Mouse (Mus musculus): ENCODE data around the gene 1810062G17Rik.

1810062G17Rik gene

GRCm38 (mm10) chr3:36505306-36505705 is 29.6 kb downstream of the 1810062G17Rik start:
- DNase-seq (ENCODE audit: low spot score) = no peak

DNA sequence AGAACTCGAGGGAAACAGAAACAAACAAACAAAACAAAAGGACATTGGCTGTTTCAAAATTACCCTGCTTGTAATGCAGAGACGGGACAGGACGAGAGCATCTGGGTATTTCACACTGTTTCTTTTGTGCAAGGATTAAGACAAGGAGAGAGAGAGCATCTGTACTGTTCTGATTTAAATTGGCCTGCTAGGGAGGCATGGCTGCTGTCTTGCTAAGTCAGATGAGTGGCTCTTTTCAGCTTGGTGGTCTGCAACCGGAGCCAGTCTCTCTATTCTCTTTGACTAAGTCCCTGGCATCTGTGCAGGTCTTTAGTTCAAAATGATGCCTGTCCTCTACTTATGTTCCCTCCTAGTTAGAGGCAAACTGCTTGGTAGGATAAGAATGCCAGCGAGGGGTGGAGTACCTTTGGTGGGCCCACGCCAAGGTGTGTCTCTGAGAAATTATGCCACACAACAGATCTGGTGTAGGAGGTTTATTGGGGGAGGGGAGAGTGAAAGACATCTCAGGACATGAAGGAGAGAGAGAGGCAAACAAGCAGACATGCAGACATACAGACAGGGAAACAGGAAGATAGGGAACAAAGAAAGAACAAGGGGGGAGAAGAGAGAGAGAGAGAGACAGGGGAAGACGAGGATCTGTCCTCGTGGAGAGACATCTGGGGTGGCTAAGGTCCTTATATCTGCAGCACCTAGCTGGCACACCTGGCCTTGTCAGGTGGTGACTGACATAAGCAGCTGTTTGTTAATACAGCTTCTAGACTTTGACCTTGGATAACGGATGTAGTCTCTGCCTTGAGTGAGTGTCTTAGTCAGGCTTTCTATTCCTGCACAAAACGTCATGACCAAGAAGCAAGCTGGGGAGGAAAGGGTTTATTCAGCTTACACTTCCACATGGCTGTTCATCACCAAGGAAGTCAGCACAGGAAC is 30.3 kb downstream of the 1810062G17Rik start:
- no peak for DNase-seq (ENCODE audit: low spot score)

DNA sequence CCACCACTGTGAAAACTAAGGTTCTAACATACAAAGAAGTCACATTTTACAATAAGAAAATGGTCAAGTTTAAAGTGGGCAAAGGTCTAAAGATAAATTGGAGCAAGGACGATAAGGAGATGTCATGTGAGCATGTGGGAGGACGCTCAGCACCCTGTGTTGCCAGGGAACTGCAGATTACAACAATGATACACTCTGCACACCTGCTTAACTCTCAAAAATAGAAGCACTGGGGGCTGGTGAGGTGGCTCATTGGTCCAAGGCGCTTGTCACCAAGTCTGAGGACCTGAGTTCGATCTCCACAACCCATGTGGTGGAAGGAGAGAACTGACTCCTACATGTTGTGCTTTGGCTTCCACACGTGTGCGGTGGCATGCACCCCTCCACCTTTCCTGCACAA is 35.8 kb downstream of the 1810062G17Rik start:
- DNase-seq (ENCODE audit: low spot score) = no peak

DNA sequence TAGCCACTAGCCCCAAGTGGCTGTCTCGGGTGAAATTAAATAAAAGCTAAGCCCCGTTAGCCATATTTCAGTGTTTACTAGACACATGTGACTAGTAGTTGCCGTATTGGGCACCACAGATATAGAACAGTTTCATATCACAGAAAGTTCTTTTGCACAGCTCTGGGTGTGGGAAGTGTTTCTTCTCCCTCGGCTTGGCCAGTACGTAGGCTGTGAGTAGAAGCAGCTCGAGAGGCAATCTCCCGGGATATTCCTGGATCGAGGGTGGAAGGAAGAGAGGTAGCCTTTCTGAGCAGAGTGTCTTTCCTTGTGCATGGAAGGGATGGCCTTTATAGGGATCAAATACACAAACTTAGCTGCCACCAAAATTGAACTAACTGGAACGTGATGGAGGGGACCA is 40.5 kb downstream of the 1810062G17Rik start:
- no peak for DNase-seq (ENCODE audit: low spot score)

DNA sequence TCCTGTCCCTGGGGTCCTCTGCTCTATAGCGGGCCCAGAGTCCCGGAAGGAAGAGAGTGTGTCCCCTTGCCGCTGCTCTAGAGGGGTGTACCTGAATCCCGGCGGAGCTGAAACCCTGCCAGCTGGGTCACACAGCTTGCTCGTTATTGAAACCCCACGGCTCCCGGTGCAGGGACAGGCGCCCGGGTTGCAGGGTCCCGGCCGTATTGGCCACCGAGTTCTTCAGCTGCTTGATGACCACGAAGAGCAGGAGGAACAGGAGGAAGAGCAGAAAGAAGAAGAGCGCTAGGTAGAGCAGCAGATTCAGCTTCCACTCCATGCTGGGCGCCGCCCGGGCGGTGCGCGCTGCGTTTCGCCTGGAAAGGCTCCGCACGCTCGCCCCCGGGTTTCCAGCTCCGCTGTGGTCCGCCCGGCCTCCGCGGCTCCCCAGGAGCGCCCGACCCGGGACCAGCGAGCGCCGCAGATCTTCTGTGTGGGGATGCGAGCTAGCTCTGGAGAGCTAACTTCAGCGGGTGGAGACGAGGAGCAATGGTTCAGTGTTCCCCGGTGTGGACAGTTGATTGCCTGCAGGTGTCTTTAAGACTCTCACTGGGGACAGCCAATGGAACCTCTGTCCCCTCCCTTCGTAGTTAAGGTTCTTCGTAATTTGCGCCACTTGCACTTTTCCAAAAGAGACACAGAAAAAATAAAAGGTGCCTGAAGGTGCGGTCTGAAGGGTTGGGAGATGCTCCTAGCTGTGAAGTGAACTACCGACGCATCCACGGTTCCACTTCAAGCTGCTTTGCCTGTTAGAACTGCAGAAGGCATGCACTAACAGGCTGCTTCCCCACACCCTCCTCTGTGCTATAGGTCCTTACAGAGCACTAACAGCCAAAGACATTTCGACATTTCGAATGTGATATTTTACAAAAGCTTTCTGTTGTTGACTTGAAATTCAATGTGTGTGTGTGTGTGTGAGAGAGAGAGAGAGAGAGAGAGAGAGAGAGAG is 45.6 kb downstream of the 1810062G17Rik start, which contains the start of gene Gm11549:
Gm11549 (minus strand) TSS at position 741 of the 988 bp plus-strand sequence.
- peak; percentile 15 for DNase-seq (ENCODE audit: low spot score)

GRCm38 (mm10) chr3:36522137-36522536 is 46.4 kb downstream of the 1810062G17Rik start:
- DNase-seq (ENCODE audit: low spot score) = no peak

DNA sequence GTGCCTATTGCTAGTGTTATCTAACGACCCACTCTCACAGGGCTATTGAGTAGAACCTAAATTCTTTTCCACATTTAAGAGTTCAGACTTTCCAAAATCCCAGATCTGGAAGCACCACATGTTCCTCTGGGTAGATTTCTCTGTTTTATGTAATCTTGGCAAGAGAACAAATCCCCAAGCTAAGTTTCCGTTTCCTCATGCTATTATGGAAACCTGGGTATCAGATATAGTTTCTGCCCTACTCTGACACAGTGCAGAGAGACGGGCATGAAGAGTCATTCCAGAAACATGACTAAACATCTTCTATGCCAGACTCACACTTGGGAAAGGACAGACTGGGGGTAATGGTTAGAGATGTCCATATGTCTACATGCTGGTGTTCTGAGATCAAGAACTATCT is 48.7 kb downstream of the 1810062G17Rik start:
- DNase-seq (ENCODE audit: low spot score) = no peak

DNA sequence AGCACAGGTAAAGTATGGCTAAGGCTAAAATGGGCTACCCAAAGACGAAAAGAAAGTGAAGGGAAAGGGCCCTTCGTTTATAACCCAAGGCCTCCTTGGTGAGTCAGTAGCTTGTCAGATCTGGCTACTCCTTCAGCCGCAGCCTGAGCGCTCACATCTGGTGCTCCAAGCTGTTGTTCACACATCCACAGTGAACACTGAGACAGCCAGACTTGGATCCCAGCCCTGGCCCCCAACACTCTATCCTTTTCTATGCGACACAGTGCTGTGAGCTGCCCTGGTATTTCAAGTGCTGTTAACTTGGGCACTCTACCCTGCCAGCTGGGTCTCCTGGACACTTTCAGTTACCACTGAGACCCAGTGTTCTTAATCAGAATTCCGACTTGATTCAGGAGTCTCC is 54.6 kb downstream of the 1810062G17Rik start:
- DNase-seq (ENCODE audit: low spot score) = no peak

DNA sequence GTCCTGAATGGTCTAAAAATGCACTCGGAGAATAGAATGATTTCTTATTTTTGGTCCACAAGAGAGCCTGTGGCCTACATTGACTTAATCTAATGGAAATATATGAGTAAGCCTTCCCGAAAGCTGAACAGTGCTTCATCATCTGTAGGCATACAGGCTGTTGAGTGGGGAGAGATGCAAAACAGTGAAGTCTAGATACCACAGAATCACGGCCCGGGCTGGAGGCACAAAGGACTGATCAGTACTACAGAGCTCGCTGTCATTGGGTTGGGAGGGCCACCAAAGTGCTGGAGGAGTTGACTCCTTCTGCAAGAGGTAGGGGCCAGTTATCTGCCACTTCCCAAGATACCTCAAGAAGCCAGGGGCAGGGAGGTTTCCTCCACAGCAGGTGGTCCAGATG is 55.0 kb downstream of the 1810062G17Rik start:
- no peak for DNase-seq (ENCODE audit: low spot score)

GRCm38 (mm10) chr3:36531242-36531641 is 55.5 kb downstream of the 1810062G17Rik start:
- no peak for DNase-seq (ENCODE audit: low spot score)

Measured in urinary bladder, postnatal 25 days (tissue).